Mouse (Mus musculus): ENCODE measurements at regions not wholly inside any gene's neighbourhood (a gene's known extent, or its start where the extent isn't known, plus 50 kb on each side); places are given as distances from the start of the nearest gene placed in this dataset.

DNA sequence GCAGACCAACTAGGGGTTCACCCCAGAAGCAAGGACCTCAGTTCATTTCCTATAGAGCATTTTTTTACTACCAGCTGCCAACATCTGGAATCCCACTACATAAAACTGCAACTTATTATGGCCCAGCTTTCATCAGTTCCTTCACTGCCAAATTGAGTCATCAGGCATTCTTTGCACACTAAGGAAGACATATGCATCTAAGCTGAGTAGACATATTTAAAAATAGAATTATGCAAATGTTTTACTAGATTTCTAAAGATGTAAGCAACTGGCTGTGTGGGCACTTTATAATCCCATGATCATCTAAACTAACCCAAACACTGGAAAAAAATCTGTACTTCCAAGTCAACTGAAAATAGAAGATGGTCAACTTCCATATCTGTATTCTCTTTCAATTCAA lies 415.9 kb upstream of the Rarb start:
- no peak for DNase-seq (ENCODE audit: low read depth, low spot score)

DNA sequence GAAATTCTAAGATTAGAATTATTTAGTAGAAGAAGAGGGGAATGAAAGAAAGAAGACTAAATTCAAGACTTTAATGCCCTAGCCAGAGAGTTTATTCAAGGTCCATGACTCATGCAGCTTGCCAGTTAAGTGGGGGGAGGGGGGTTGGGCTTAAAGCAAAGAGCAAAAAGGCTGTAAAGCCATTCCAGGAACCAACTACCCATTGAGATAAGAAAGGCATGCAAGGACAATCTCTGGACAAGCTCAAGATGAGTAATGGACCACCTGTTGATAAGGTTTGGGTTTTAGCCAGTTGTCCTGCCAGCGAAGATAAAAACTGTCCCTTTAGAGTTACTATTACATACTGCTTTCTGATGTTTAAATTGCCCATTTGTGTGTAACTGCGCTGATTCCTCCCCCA lies 392.5 kb upstream of the Rarb start:
- peak; percentile 3 for DNase-seq (ENCODE audit: low read depth, low spot score)

DNA sequence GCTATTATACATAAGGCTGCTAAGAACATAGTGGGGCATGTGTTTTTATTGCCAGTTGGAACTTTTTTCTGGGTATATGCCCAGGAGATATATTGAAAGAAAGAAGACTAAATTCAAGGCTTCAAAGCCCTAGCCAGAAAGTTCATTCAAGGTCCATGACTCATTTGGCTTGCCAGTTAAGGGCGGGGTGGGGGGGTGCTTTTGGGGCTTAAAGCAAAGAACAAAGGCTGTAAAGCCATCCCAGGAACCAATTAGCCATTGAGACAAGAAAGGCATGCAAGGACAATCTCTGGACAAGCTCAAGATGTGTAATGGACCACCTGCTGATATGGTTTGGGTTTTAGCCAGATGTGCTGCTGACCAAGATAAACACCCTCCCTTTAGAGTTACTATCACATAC lies 386.7 kb upstream of the Rarb start:
- peak; percentile 7 for DNase-seq (ENCODE audit: low read depth, low spot score)

DNA sequence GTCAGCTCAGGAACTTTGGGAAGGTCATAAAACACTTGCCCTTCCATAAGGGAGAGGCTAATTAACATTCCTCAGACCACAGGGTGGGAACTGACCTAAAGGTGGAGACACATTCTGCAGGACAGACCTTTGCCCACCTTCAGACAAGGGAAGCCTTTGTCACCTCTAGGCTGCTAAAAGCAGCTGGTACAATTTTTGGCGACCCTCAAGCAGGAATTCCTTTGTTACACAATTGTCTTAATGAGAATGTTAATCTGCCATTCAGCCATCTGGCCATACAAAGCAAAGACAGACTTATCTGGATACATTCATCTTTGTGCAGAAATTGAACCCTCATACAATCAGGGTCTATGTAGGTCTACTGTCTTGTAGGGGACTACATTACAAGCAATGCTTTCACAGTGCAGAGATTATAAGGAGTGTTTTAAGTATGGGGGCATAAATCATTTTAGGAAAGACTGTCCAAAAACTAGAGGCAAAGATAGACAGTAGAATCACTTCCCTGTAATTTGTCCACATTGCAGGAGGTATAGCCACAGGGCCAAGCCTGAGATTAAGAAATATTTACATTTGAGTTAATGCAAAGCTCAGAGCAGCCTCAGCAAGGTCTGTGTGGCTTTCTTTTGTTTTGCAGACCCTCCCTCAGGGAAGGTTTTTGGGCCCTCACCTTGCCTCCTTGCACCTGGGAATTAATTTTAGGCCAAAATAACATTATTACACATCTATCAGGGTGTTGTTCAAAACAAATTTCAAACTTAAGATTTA lies 384.5 kb upstream of the Rarb start:
- DNase-seq (ENCODE audit: low read depth, low spot score), result no peak

DNA sequence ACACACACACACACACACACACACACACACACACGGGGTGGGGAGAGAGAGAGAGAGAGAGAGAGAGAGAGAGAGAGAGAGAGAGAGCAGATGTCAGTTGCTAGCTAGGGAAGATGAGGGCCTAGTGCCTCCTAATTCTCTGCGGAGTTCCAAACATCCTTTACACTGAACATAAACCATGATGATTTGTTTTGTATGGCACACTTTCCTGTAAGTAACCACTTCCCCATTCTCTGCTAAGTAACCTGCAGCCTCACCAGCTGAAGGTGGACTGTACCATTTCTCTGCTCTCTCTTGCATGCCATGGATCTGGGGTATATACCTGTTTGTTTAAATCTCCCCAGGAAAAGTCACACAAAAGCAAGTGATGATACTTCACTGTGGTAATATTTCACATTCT lies 374.0 kb upstream of the Rarb start:
- no peak for DNase-seq (ENCODE audit: low read depth, low spot score)

DNA sequence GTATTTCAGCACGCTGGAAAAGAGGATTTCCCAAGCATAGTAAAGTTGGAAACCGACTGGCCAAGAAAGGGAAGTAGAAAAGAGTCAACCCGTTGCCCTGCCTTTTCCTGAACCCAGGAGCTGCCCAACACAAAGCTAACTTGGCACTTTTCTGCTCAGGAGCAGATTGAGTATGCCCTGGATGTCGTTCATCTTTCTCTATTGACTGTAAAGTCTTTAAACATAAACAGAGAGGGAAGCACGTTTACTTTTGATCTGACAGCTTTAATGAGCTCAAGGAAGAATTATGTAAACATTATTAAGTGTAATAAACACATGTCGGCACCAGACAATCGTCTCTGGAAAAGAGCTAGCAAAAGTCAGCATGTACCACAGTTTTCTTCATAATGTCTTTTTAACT lies 354.3 kb upstream of the Rarb start:
- no peak for DNase-seq (ENCODE audit: low read depth, low spot score)

DNA sequence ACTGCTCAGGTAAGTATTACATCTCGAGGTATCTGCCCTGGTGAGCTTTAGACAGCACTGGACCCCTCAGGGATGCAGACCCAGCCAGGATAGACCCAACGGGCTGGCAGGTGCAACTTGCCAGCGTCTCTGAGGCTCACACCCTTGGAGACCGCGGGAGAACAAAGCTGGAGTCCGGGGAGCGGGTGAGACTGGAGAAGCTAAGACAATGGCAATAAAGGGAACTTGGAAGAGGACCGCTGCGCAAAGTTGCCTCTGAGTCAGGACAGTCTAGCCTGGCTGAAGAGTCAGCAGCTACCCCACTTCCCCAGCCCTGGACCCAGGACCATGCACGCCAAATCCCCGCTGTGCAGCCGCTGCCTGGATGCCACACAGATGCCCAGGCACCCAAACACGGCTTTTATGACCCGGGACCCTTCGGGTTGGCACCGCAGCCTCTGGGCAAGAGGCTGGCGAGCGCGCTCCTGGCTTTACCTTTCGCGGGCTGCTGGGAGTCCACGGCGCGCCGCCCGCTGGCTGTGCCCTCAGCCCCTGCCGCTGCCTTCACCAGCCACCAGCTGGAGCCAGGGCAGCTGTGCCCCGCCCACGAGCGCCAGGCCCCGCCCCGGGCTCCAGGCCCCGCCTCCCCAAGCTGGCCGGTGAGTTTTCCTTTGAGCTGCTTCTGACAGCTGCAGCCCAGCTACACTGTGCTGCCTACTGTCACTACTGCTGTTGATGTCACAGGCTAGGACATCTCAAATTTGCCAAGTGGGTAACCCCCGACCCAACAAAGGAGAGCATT lies 353.6 kb upstream of the Rarb start:
- no peak for DNase-seq (ENCODE audit: low read depth, low spot score)

DNA sequence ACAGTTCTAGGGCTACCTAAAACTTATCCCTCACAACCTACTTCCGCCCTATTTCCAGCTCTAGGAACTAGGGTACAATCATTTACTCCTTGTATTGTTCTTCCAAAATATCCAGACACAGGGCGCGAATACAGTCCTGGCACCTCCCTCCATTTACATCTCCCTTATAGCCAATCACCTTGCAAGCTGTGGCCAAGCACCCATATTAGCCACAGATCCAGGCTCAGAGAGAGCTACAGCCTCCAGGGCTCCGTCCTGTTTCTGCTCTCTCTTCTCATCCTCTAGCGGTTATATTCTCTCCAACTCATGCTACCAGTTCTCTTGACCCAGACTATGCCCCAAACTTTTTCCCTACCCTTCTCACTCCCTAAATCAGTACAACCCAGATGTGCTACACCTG lies 352.9 kb upstream of the Rarb start:
- no peak for DNase-seq (ENCODE audit: low read depth, low spot score)

DNA sequence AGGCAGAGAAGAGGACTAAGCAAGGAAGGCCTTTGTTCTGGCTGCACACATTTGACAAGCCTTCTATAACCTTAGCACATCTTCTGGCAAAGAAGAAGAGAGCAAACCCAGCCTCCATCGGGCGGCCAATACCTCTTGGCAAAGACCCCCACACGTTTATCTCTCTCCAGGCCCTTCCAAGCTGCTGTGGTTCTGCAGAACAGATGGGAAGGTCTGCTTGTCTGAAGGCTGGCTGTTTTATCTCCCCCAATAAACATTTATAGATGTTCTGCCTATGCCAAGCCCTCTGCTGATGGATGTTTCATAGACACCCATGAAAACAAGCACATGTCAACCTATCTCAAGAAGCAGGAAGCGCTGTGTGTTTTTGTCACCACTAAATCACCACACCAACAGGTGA lies 339.4 kb upstream of the Rarb start:
- no peak for DNase-seq (ENCODE audit: low read depth, low spot score)

DNA sequence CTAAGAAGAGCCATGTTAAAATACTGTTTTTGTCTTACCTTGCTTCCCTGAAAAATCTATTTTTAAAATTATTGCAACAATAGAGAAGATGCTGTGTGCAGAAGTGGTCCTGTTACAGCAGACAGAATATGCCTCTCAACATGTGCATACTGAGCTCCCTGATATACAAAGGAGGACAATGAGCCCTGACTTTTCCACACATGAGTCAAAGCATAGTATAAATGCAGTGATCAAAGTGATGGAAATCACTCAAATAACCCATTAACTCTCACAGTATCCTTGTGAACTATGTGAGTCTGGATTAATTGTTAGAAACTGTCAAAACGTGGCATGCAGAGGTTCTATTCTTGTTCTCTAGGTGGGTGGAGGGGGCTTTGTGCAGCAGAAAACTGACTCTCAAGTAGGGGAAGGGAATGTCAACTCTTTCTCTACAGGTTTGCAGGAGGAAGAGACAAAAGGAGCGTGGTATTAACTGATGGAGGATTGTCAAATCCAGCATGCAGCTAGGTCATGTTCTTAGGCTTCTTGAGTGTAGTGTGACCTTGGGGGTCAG lies 337.5 kb upstream of the Rarb start:
- DNase-seq (ENCODE audit: low read depth, low spot score), result no peak

DNA sequence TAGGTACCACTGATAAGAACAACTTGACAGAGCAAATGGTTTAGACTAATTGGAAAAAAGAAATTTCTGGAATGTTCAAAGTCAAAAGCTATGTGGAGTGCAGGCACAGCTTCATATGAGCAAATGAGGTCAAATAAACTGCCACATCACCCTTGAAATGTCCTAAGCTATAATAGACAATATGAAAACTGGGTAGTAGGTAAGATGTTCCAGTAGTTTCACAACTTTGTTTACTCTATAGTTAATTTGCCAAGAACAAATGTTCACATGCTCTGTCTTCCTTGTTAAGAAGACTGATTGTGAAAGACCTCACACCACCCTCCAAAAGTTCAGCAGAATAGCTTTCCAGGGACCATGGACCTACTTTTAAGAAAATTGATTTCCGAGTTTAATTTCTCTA lies 301.7 kb upstream of the Rarb start:
- DNase-seq (ENCODE audit: low read depth, low spot score), result no peak

DNA sequence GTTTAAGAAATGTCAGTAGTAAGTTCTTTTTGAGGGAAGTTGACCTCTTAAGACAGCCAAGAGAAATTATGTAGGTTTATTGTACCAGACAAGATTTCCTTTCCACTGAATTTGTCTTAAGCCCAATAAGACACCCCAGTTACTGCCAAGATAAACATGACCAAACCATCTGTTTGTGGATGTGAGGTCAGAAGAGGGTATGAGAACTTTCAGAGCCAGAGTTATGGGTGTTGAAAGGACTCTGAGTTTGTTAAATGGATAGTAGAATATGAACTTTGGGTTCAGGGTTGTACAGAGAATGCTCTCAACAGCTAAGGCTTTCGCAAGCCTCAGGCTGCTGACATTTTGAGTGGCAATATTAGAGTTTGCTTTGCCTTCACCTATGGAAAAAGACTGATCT lies 287.7 kb upstream of the Rarb start:
- DNase-seq (ENCODE audit: low read depth, low spot score), result peak; percentile 14

DNA sequence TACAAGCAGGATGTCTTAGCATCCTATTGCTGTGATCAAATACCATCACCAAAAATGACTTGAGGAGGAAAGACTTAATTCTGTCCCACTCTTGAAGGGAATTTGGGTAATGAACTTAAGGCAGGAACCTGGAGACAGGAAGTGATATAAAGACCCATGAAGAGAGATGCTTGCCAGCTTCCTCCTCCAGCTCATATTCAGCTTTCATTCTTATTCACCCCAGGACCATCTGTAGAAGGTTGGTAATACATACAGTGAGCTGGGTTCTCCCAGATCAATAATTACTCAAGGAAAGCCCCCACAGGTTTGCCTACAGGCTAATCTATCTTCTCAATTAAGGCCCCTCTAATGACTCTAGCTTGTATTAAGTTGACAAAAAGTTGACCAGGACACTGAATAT lies 283.5 kb upstream of the Rarb start:
- no peak for DNase-seq (ENCODE audit: low read depth, low spot score)

DNA sequence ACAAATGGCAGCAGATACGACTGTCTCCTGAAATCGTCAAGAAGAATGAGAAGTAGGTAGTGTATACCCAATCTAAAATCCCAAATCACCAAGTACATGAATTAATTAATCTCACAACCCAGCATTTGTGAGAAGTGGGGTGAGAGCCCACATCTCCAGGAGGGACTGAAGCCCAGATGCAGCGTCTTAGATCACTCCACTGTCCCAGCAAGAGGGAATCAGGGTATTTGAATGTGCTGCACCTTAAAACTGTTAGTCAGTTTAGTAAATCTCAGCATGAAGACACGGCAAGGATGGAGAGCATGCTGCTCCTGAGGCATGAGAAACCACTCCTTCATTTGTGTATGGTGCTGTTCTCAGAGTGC lies 271.6 kb upstream of the Rarb start:
- no peak for DNase-seq (ENCODE audit: low read depth, low spot score)

DNA sequence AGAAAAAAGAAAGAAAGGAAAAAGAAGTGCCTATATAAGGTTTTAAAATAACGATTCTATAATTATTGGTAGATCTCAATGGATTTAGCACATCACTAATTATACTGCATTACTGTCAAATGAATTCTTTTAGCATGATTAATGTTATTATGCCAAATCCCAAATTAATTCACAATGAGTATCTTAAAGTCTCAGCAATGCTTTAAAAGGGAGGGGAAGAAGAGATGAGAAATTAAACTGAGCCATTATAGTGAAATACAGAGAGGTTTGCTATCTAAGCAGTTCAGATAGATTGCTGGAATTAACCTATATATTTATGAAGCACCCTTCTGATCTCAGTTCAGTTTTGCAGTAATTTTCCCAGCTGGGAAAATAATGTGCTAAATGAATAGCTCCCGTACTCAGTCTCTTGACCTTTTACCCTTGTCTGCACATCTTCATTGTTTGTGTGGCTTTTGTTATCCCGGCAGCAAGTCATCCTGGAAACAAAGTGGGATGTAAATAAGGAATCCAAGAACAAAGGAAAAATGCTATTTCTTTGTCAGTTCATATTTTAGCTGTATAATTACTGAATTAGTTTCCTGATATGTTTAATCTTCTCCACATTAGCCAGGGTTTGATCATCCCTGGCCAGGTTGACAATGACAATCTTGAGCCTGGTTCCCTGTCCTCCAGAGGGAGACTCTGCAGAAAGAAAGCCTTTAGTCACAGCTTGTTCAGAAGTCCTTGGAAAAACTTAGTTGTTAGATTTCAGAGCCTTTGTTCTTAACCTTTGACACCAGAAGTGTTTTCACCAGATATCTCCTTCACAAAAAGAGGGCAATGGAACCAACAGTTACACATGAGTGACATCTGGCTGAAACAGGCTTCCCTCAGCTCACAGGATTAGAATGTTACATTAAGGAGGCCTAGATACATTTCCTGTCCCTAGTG lies 270.9 kb upstream of the Rarb start:
- DNase-seq (ENCODE audit: low read depth, low spot score), result no peak

DNA sequence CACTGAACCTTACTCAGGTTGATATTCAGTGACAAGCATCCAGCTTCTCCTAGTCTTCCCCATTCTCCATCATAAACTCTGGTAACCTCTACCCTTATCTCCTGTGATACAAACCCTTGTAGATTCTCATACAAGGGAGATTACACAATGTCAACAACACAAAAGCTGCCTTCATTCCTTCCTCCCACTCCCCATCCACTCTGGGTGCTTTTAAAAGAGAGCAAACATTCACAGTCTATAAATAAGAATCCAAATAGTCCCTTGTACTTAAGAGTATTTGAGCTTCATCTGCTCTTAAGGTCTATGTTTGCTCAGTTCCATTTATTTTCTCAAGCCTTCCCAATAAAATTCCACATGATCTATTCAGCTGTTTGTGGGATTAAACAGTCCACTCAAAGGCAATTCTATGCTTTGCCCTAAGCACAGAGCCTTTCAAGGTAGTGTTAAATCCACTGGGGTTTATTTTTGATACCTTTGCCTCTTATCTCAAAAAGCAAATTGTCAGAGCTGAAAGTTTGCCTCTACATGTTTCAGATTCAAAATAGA lies 270.2 kb upstream of the Rarb start:
- DNase-seq (ENCODE audit: low read depth, low spot score), result no peak

DNA sequence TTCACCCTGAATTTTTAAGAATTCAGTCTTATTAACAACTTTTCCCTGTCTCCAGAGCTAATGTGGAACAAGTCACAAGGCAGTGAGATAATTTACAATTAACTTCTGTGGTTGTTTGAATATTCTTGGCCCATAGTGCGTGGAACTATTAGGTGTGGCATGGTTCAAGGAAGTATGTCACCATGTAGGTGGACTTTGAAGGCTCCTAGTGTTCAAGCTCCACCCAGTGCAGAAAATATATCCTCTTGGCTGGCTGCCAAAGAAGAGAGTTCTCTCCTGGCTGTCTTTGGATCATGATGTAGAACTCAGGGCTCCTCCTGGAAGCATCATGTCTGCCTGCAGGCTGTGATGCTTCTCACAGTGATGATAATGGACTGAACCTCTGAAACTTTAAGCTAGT lies 268.9 kb upstream of the Rarb start:
- no peak for DNase-seq (ENCODE audit: low read depth, low spot score)

DNA sequence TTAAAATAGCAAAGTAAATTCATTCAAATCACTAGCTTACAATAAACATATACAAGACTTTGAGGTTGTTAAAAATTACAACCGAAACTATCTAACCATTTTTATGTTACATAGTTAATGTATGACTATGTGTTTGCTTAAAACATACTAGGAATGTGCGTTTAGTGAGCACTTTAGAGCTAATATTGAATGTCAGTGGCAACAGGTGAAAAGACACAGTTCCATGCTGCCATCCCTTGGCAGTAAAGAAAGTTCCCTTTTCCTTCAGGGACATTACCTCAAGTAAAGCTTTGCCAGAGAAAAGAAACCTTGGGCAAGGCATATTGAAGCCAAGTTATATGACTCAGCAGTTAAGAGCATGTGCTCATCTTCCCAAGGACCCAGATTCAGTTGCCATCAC lies 265.0 kb upstream of the Rarb start:
- DNase-seq (ENCODE audit: low read depth, low spot score), result peak; percentile 25

DNA sequence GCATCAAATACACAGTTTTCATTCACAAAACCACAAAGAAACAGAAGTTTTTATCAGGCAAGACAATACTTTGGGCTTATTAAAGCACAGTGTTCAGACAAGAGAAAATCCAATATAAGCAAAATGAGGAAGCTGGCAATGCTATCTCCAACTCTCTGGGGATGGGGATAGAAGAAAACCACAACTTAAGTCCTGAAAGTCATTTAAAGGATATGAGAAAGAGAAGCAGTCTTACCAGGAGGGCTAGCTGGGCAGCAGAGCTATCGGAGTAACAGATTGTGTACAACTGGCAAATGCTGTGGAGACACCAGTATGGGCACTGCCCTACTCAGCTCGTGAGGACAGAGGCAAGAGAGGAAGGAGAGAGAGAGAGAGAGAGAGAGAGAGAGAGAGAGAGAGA lies 262.9 kb upstream of the Rarb start:
- DNase-seq (ENCODE audit: low read depth, low spot score), result no peak

DNA sequence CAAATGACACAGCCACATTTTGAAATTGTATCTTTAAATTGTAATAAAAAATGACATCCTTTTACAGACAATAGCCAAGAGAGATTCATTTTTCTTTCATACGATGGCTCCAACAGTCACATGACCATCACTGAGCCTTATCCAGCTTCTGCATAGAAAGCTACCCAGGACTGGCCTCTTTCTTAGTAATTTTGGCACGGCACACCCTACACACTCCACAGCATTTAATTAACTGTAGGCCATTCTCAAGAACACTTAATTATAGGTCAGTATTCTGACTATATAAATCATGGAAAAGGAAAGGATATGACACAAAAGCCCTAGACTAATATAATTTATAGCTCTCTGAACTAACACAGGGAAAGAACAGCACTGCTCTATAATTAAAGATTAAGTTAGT lies 260.6 kb upstream of the Rarb start:
- no peak for DNase-seq (ENCODE audit: low read depth, low spot score)

DNA sequence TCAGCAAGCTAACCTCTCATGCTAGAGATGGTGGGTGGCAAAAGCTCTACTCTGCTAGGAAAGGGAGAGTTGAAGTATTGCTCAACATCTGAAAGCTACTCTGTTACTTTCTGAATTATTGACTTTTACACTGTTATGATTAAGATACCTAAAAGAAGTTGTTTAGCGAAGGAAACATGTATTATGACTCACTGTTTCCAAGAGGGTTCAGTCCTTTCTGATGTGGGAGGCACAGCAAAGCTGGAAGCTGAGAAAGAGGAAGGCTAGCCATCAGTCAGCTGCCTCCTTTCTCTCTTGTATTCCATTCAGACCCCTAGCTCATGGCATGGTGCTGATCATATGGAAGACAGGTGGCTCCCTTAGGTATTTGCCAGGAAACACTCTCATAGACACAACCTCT lies 242.4 kb upstream of the Rarb start:
- DNase-seq (ENCODE audit: low read depth, low spot score), result peak; percentile 34

DNA sequence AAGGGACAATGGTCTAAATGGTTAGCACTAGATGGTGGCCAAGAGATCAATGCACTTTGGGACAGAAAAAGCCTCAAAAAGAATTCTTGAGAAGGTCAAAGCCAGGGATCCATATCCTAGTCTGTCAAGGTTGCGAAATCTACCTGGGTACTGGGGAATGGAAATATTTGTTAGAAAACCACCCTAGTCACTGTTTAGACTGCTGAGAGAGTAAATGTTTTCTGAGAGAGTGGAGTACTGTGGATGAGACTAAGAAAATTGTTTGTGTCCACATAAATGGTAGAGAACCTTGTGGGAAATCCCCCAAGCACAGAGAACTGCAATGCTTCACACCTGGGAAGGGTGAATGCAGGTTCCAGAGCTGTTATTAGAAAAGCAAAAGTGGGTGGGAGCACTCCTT lies 239.5 kb upstream of the Rarb start:
- DNase-seq (ENCODE audit: low read depth, low spot score), result no peak
